Mouse (Mus musculus) c-Kit-negative CD71-positive TER-119-positive erythroid progenitor cells, embryonic 14.5 days (primary cell): Measurements from ENCODE around the gene C2cd2l.

Experiments used
- DNase-seq: peaks from one replicate; pipeline ENCODE4 v3.0.0-alpha.2; 2013; ENCODE audit warnings: low read depth, low spot score

C2cd2l gene

GRCm38 (mm10) chr9:44266478-44267226 lies 53.4 kb downstream of the C2cd2l start:
- no peak for DNase-seq

GRCm38 (mm10) chr9:44261388-44261787 lies 58.7 kb downstream of the C2cd2l start:
- no peak for DNase-seq
